Mouse (Mus musculus): ENCODE measurements at regions not wholly inside any gene's neighbourhood (a gene's known extent, or its start where the extent isn't known, plus 50 kb on each side); places are given as distances from the start of the nearest gene placed in this dataset.
A peak's percentile ranks its signal among the peaks of the same experiment; 100 is the strongest.

DNA sequence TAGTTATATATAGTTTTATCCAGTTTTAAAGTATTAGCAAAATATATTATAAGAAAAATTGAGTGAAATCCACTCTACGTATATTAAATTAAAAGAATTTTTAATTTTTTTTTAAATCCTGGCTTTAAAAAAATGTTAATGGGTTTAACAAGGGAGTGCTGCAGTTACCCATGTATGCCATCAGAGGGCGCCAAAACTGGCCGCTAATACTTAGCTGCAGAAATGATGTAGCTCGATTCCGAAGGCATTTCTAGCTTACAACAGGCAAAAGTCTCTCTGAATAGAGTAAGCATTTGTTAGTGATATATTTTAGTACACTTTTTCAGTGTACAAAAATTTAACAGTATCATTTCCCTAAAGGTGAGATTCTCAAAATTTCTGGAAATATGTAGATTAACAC is 73.1 kb downstream of the Olfr444 start:
- DNase-seq (ENCODE audit: low read depth), result peak; percentile 40
